Mouse (Mus musculus): ENCODE results near the gene Chst11. TPM values are rescaled to one million over a fixed set of nuclear protein-coding genes. Genes with fewer than 3 reads are reported as not detected.

Chst11 gene
- polyA plus RNA-seq, 1 experiment from 2014 or later = 3.7 TPM

- Histone ChIP-seq H3K4me1 (peaks cover 53% of the 10 kb centered on the region), H3K9me3 (no peaks in the 10 kb centered on the region), H3K4me2 (no peak overlapping the region), H3K36me3 (no peaks in the 10 kb centered on the region), H3K9ac (no peak overlapping the region), H3K4me3 (no peak overlapping the region), H3K27me3 (0 out of 2 replicates have a peak, but pooled peaks cover 3% of the 10 kb centered on the region), H3K27ac (no peak overlapping the region)
- no peak for ATAC-seq (ENCODE audit: insufficient number of reproducible peaks, low FRiP score, low TSS enrichment, low read depth)
- 93% methylated on average over 1 of the region's 1 CpGs for WGBS
Measured at GRCm38 (mm10) chr10:83135963-83136362, 150.7 kb downstream of the Chst11 start.

- no peaks in the 10 kb centered on the region for H3K9me3 ChIP-seq
- peaks cover 53% of the 10 kb centered on the region for H3K4me1 ChIP-seq
- no peak overlapping the region for H3K4me2 ChIP-seq
- no peak overlapping the region for H3K9ac ChIP-seq
- ATAC-seq (ENCODE audit: insufficient number of reproducible peaks, low FRiP score, low TSS enrichment, low read depth) = no peak
- H3K27me3 ChIP-seq = 0 out of 2 replicates have a peak, but pooled peaks cover 3% of the 10 kb centered on the region
- WGBS = 69% methylated on average over 7 of the region's 7 CpGs
- H3K27ac ChIP-seq = no peak overlapping the region
- H3K4me3 ChIP-seq = no peak overlapping the region
- no peaks in the 10 kb centered on the region for H3K36me3 ChIP-seq
Measured at GRCm38 (mm10) chr10:83137103-83137502, 151.8 kb downstream of the Chst11 start.

GRCm38 (mm10) chr10:83139276-83139675, 154.0 kb downstream of the Chst11 start:
- no peak for ATAC-seq (ENCODE audit: insufficient number of reproducible peaks, low FRiP score, low TSS enrichment, low read depth)
- H3K4me1 ChIP-seq = peaks cover 47% of the 10 kb centered on the region

GRCm38 (mm10) chr10:83140258-83140936, 155.1 kb downstream of the Chst11 start:
- 55% methylated on average over 16 of the region's 16 CpGs for WGBS
- H3K27ac ChIP-seq = peak overlapping the region; percentile 69

More at GRCm38 (mm10) chr10:83139276-83139675, 154.0 kb downstream of the Chst11 start:
- H3K36me3 ChIP-seq = no peaks in the 10 kb centered on the region
- peak overlapping the region; percentile 50 for H3K27ac ChIP-seq
- 84% methylated on average over 7 of the region's 7 CpGs for whole genome bisulfite sequencing
- H3K27me3 ChIP-seq = 0 out of 2 replicates have a peak, but pooled peaks cover 3% of the 10 kb centered on the region
- no peak overlapping the region for H3K4me3 ChIP-seq
- H3K4me2 ChIP-seq = no peak overlapping the region
- H3K9ac ChIP-seq = no peak overlapping the region
- no peaks in the 10 kb centered on the region for H3K9me3 ChIP-seq

GRCm38 (mm10) chr10:83141434-83141833, 156.1 kb downstream of the Chst11 start:
- Histone ChIP-seq H3K9ac (no peak overlapping the region), H3K9me3 (no peaks in the 10 kb centered on the region), H3K27me3 (0 out of 2 replicates have a peak, but pooled peaks cover 3% of the 10 kb centered on the region), H3K4me2 (no peak overlapping the region), H3K36me3 (no peaks in the 10 kb centered on the region), H3K4me1 (peaks cover 40% of the 10 kb centered on the region), H3K4me3 (no peak overlapping the region), H3K27ac (peak overlapping the region; percentile 54; the same call in 1 of the 2 replicates)
- WGBS = 58% methylated on average over 5 of the region's 5 CpGs
- no peak for ATAC-seq (ENCODE audit: insufficient number of reproducible peaks, low FRiP score, low TSS enrichment, low read depth)

More at GRCm38 (mm10) chr10:83140258-83140936, 155.1 kb downstream of the Chst11 start:
- 0 out of 2 replicates have a peak, but pooled peaks cover 3% of the 10 kb centered on the region for H3K27me3 ChIP-seq
- H3K9ac ChIP-seq = no peak overlapping the region
- H3K4me1 ChIP-seq = peaks cover 37% of the 10 kb centered on the region
- H3K4me3 ChIP-seq = no peak overlapping the region
- peak; percentile 46; the same call in 1 of the 2 replicates for ATAC-seq (ENCODE audit: insufficient number of reproducible peaks, low FRiP score, low TSS enrichment, low read depth)
- H3K9me3 ChIP-seq = no peaks in the 10 kb centered on the region
- H3K4me2 ChIP-seq = no peak overlapping the region
- no peaks in the 10 kb centered on the region for H3K36me3 ChIP-seq

- H3K27me3 ChIP-seq = 0 out of 2 replicates have a peak, but pooled peaks cover 3% of the 10 kb centered on the region
- H3K4me2 ChIP-seq = no peak overlapping the region
- H3K36me3 ChIP-seq = no peaks in the 10 kb centered on the region
- WGBS = 80% methylated on average over 10 of the region's 10 CpGs
- H3K9me3 ChIP-seq = no peaks in the 10 kb centered on the region
- H3K4me3 ChIP-seq = no peak overlapping the region
- H3K4me1 ChIP-seq = peaks cover 34% of the 10 kb centered on the region
- ATAC-seq (ENCODE audit: insufficient number of reproducible peaks, low FRiP score, low TSS enrichment, low read depth) = no peak
- no peak overlapping the region for H3K9ac ChIP-seq
- H3K27ac ChIP-seq = 0 out of 2 replicates have a peak overlapping the region, but pooled peaks have one; percentile 50
Measured at GRCm38 (mm10) chr10:83143049-83143448, 157.8 kb downstream of the Chst11 start.

GRCm38 (mm10) chr10:83145836-83146235, 160.5 kb downstream of the Chst11 start:
- H3K4me2 ChIP-seq = no peak overlapping the region
- H3K9me3 ChIP-seq = no peaks in the 10 kb centered on the region
- peak overlapping the region; percentile 71 for H3K27ac ChIP-seq
- 45% methylated on average over 14 of the region's 14 CpGs for WGBS
- no peaks in the 10 kb centered on the region for H3K27me3 ChIP-seq
- no peak overlapping the region for H3K9ac ChIP-seq
- no peak overlapping the region for H3K4me3 ChIP-seq
- peaks cover 33% of the 10 kb centered on the region for H3K4me1 ChIP-seq
- no peak for ATAC-seq (ENCODE audit: insufficient number of reproducible peaks, low FRiP score, low TSS enrichment, low read depth)
- no peaks in the 10 kb centered on the region for H3K36me3 ChIP-seq

- no peak for ATAC-seq (ENCODE audit: insufficient number of reproducible peaks, low FRiP score, low TSS enrichment, low read depth)
- WGBS = 63% methylated on average over 12 of the region's 12 CpGs
- no peak overlapping the region for H3K27ac ChIP-seq
Measured at GRCm38 (mm10) chr10:83149342-83150178, 164.3 kb downstream of the Chst11 start.

GRCm38 (mm10) chr10:83150587-83150986, 165.3 kb downstream of the Chst11 start:
- Histone ChIP-seq H3K4me1 (peaks cover 35% of the 10 kb centered on the region), H3K27me3 (no peaks in the 10 kb centered on the region), H3K9me3 (no peaks in the 10 kb centered on the region), H3K4me3 (no peak overlapping the region), H3K36me3 (no peaks in the 10 kb centered on the region), H3K27ac (no peak overlapping the region), H3K4me2 (no peak overlapping the region), H3K9ac (no peak overlapping the region)
- WGBS = 64% methylated on average over 7 of the region's 7 CpGs
- ATAC-seq (ENCODE audit: insufficient number of reproducible peaks, low FRiP score, low TSS enrichment, low read depth) = no peak; the same call in 1 of the 2 replicates

More at GRCm38 (mm10) chr10:83149342-83150178, 164.3 kb downstream of the Chst11 start:
- H3K9me3 ChIP-seq = no peaks in the 10 kb centered on the region
- H3K9ac ChIP-seq = no peak overlapping the region
- H3K4me1 ChIP-seq = peaks cover 35% of the 10 kb centered on the region
- H3K36me3 ChIP-seq = no peaks in the 10 kb centered on the region
- H3K27me3 ChIP-seq = no peaks in the 10 kb centered on the region
- H3K4me2 ChIP-seq = no peak overlapping the region
- H3K4me3 ChIP-seq = no peak overlapping the region

- peaks cover 31% of the 10 kb centered on the region for H3K4me1 ChIP-seq
- H3K27ac ChIP-seq = peak overlapping the region; percentile 54; the same call in 1 of the 2 replicates
- H3K9me3 ChIP-seq = no peaks in the 10 kb centered on the region
- H3K27me3 ChIP-seq = no peaks in the 10 kb centered on the region
- H3K4me2 ChIP-seq = no peak overlapping the region
- H3K36me3 ChIP-seq = no peaks in the 10 kb centered on the region
- no peak overlapping the region for H3K4me3 ChIP-seq
- 23% methylated on average over 6 of the region's 6 CpGs for WGBS
- no peak overlapping the region for H3K9ac ChIP-seq
- peak; percentile 67; the same call in 1 of the 2 replicates for ATAC-seq (ENCODE audit: insufficient number of reproducible peaks, low FRiP score, low TSS enrichment, low read depth)
Measured at GRCm38 (mm10) chr10:83151362-83151761, 166.1 kb downstream of the Chst11 start.

- no peaks in the 10 kb centered on the region for H3K36me3 ChIP-seq
- no peak overlapping the region for H3K4me2 ChIP-seq
- H3K4me1 ChIP-seq = peaks cover 28% of the 10 kb centered on the region
- no peak for ATAC-seq (ENCODE audit: insufficient number of reproducible peaks, low FRiP score, low TSS enrichment, low read depth)
- WGBS = 35% methylated on average over 16 of the region's 16 CpGs
- H3K27me3 ChIP-seq = no peaks in the 10 kb centered on the region
- peak overlapping the region; percentile 59; the same call in 1 of the 2 replicates for H3K27ac ChIP-seq
- no peaks in the 10 kb centered on the region for H3K9me3 ChIP-seq
- no peak overlapping the region for H3K9ac ChIP-seq
- no peak overlapping the region for H3K4me3 ChIP-seq
Measured at GRCm38 (mm10) chr10:83151896-83152685, 166.8 kb downstream of the Chst11 start.

Data from limb, embryonic 15.5 days (tissue).